Mouse (Mus musculus): ENCODE measurements at regions not wholly inside any gene's neighbourhood (a gene's known extent, or its start where the extent isn't known, plus 50 kb on each side); places are given as distances from the start of the nearest gene placed in this dataset.

- Histone ChIP-seq H3K4me1 (ENCODE audit: control insufficient read depth, insufficient read depth, low read length) (no peaks in the 10 kb centered on the region), H3K4me3 (ENCODE audit: low read depth, low read length) (no peak overlapping the region), H3K36me3 (ENCODE audit: control insufficient read depth, insufficient read depth, low read length) (no peaks in the 10 kb centered on the region), H3K4me2 (ENCODE audit: low read depth, low read length) (no peak overlapping the region), H3K9me3 (ENCODE audit: control insufficient read depth, low read length) (no peaks in the 10 kb centered on the region), H3K9ac (ENCODE audit: low read depth, low read length) (no peak overlapping the region), H3K27me3 (replicated peaks; ENCODE audit: control insufficient read depth, insufficient read depth, low read length) (no peaks in the 10 kb centered on the region), H3K27ac (replicated peaks; ENCODE audit: low read depth, low read length) (no peak overlapping the region)
- ATAC-seq (ENCODE audit: low read depth), result no peak
- peak; percentile 56 for DNase-seq (ENCODE audit: low spot score)
These were observed 78.2 kb upstream of the Cldn34d start for GRCm38 (mm10) chrX:76680890-76681289.

Data from embryonic facial prominence, embryonic 14.5 days (tissue).